In genomic region chr15:78430874-78431273, GRCm38 (mm10) we compare ENCODE assay signal across 22 mouse cellular contexts. TPM values are rescaled to one million over a fixed set of nuclear protein-coding genes. Genes with fewer than 3 reads are reported as not detected.
DNase-seq lines count a peak whose midpoint lies in the region; ATAC-seq and TF ChIP-seq lines count a peak whose summit lies in the region.
"Had no signal": no experiment of that assay in that cellular context is flagged by ENCODE, and none has a peak within 500 bp of the region (broad histone marks: within the 10 kb centered on the region; RNA-seq: fewer than 3 reads in every experiment).

No protein-coding gene starts in this region.

- intact Hi-C loops in gastrocnemius, adult 2 months (cut with DNase I) = no loop called here

- no peaks in the 10 kb centered on the region for H3K36me3 ChIP-seq in kidney, adult 2 months (ENCODE audit: control insufficient read depth, insufficient read depth, low read length)
- peaks cover 9% of the 10 kb centered on the region; the same call in 1 of the 2 replicates for H3K36me3 ChIP-seq in kidney, embryonic 16.5 days (ENCODE audit: insufficient read depth, low read length)
- H3K36me3 ChIP-seq in neural tube, embryonic 13.5 days = peaks cover 50% of the 10 kb centered on the region
- H3K36me3 ChIP-seq: liver, embryonic 15.5 days had no signal

- H3K27ac ChIP-seq in gastrocnemius, adult 2 months = peak overlapping the region; percentile 82
- peak overlapping the region; percentile 91 for H3K27ac ChIP-seq in kidney, adult 2 months (ENCODE audit: insufficient read depth, low read depth, low read length)
- H3K27ac ChIP-seq in kidney, embryonic 16.5 days (ENCODE audit: low read length) = no peak overlapping the region; the same call in 1 of the 2 replicates
- 0 out of 2 replicates have a peak overlapping the region, but pooled peaks have one; percentile 1 for H3K27ac ChIP-seq in neural tube, embryonic 13.5 days (replicated peaks)

- no peak overlapping the region for H3K9ac ChIP-seq in kidney, embryonic 16.5 days (replicated peaks; ENCODE audit: low read length)
- 0 out of 2 replicates have a peak overlapping the region, but pooled peaks have one; percentile 22 for H3K9ac ChIP-seq in neural tube, embryonic 13.5 days
- H3K9ac ChIP-seq: liver, embryonic 15.5 days had no signal

- no peaks in the 10 kb centered on the region for H3K9me3 ChIP-seq in kidney, embryonic 16.5 days (ENCODE audit: low read length)
- H3K9me3 ChIP-seq in neural tube, embryonic 13.5 days = no peaks in the 10 kb centered on the region
- H3K9me3 ChIP-seq: liver, embryonic 15.5 days had no signal

- peaks cover 24% of the 10 kb centered on the region; the same call in 1 of the 2 replicates for H3K4me1 ChIP-seq in kidney, adult 2 months (ENCODE audit: control insufficient read depth, insufficient read depth, low read length)
- H3K4me1 ChIP-seq in kidney, embryonic 16.5 days (ENCODE audit: insufficient read depth, low read length) = peaks cover 35% of the 10 kb centered on the region
- H3K4me1 ChIP-seq in neural tube, embryonic 13.5 days (replicated peaks) = peaks cover 50% of the 10 kb centered on the region

- H3K4me3 ChIP-seq in gastrocnemius, adult 2 months = peak overlapping the region; percentile 85
- no peak overlapping the region for H3K4me3 ChIP-seq in kidney, adult 2 months (ENCODE audit: insufficient read depth, low read depth, low read length)
- H3K4me3 ChIP-seq in kidney, embryonic 16.5 days (ENCODE audit: low read length) = no peak overlapping the region
- no peak overlapping the region for H3K4me3 ChIP-seq in neural tube, embryonic 13.5 days
- H3K4me3 ChIP-seq: liver, embryonic 15.5 days; megakaryocyte, embryonic 14.5 days had no signal

- DNase-seq in gastrocnemius, adult 2 months = no peak
- DNase-seq in gastrocnemius, postnatal 4 days (ENCODE audit: low spot score in 2 of 2) = no peak
- no peak for DNase-seq in kidney, adult 2 months
- no peak for DNase-seq in neural tube, embryonic 10.5 days (ENCODE audit: extremely low spot score, low spot score)
- DNase-seq in yolk sac, embryonic 10.5 days (ENCODE audit: low spot score) = no peak
- DNase-seq: adrenal gland, postnatal 14 days; B cell, adult 2 months; cerebellum, adult 9-11 months; heart, postnatal 14 days; lung, postnatal 14 days; right cerebral cortex, postnatal 4 days; thymus, postnatal 36 days had no signal

- no peak for ATAC-seq in kidney, embryonic 16.5 days (ENCODE audit: low FRiP score, low TSS enrichment)
- no peak for ATAC-seq in neural tube, embryonic 13.5 days (ENCODE audit: low read depth)
- ATAC-seq: forebrain, embryonic 14.5 days had no signal

- H3K27me3 ChIP-seq in kidney, adult 2 months (replicated peaks; ENCODE audit: control insufficient read depth, insufficient read depth, low read length) = no peaks in the 10 kb centered on the region
- no peaks in the 10 kb centered on the region for H3K27me3 ChIP-seq in kidney, embryonic 16.5 days (ENCODE audit: insufficient read depth, low read length)
- H3K27me3 ChIP-seq in neural tube, embryonic 13.5 days = no peaks in the 10 kb centered on the region

- no peak overlapping the region for H3K4me2 ChIP-seq in kidney, embryonic 16.5 days (replicated peaks; ENCODE audit: low read depth, low read length)
- no peak overlapping the region for H3K4me2 ChIP-seq in neural tube, embryonic 13.5 days
- H3K4me2 ChIP-seq: liver, embryonic 15.5 days had no signal

- TF ChIP-seq CTCF in gastrocnemius, adult 2 months (IDR thresholded peaks at IDR 0.05) = no peak
- TF ChIP-seq CTCF in kidney, adult 2 months (conservative IDR thresholded peaks at IDR 0.05; ENCODE audit: insufficient read depth, insufficient read length, low read depth, low read length) = no peak

- TF ChIP-seq POLR2A in kidney, adult 2 months (IDR thresholded peaks at IDR 0.05; ENCODE audit: low read depth, low read length) = no peak

- 78% methylated on average over 10 of the region's 10 CpGs for WGBS in kidney, adult 2 months
- 86% methylated on average over 10 of the region's 10 CpGs for WGBS in kidney, embryonic 16.5 days
- WGBS in neural tube, embryonic 13.5 days = 85% methylated on average over 10 of the region's 10 CpGs

RNA-seq across cellular contexts. Expression of gene Kctd17, which starts 2.5 kb away (rescaled TPM):
- total RNA-seq in gastrocnemius, adult 2 months (2021) = 10 to 100 TPM in 1 of 2 experiments, 1 to 10 TPM in 1; 8.9 to 17.2 TPM
- total RNA-seq in gastrocnemius, postnatal 4 days (2021) = 10 to 100 TPM; 83.5 to 85.4 TPM
- polyA plus RNA-seq in kidney, adult 2 months (2012; rRNA removed) = 163 and 184 TPM in 2 replicates
- polyA plus RNA-seq in kidney, embryonic 16.5 days (2015; fragmentation: Nextera tagmentation; extraction: Ambion mirVana) = 41.5 and 43.1 TPM in 2 replicates
- 120 and 122 TPM in 2 replicates for polyA plus RNA-seq in neural tube, embryonic 13.5 days (2015; fragmentation: Nextera tagmentation; extraction: Ambion mirVana)

RNA-seq across cellular contexts. Expression of gene Mpst, which starts 24.7 kb away (rescaled TPM):
- total RNA-seq in gastrocnemius, adult 2 months (2021) = 10 to 100 TPM; 61.9 to 66.9 TPM
- 10 to 100 TPM; 27.6 to 34.5 TPM for total RNA-seq in gastrocnemius, postnatal 4 days (2021)
- 270 and 419 TPM in 2 replicates for polyA plus RNA-seq in kidney, adult 2 months (2012; rRNA removed)
- polyA plus RNA-seq in kidney, embryonic 16.5 days (2015; fragmentation: Nextera tagmentation; extraction: Ambion mirVana) = 3.2 and 5.3 TPM in 2 replicates
- 2.3 and 2.9 TPM in 2 replicates for polyA plus RNA-seq in neural tube, embryonic 13.5 days (2015; fragmentation: Nextera tagmentation; extraction: Ambion mirVana)

RNA-seq across cellular contexts. Expression of gene Tst, which starts 25.2 kb away (rescaled TPM):
- total RNA-seq in gastrocnemius, adult 2 months (2021) = 10 to 100 TPM; 18.2 to 18.8 TPM
- 10 to 100 TPM; 17.5 to 20.5 TPM for total RNA-seq in gastrocnemius, postnatal 4 days (2021)
- polyA plus RNA-seq in kidney, adult 2 months (2012; rRNA removed) = 151 and 161 TPM in 2 replicates
- polyA plus RNA-seq in kidney, embryonic 16.5 days (2015; fragmentation: Nextera tagmentation; extraction: Ambion mirVana) = 64.4 and 76.4 TPM in 2 replicates
- polyA plus RNA-seq in neural tube, embryonic 13.5 days (2015; fragmentation: Nextera tagmentation; extraction: Ambion mirVana) = 7.9 and 11.4 TPM in 2 replicates

RNA-seq across cellular contexts. Expression of gene Tex33, which starts 35.2 kb away (rescaled TPM):
- total RNA-seq in gastrocnemius, adult 2 months (2021) = not detected
- total RNA-seq in gastrocnemius, postnatal 4 days (2021) = not detected
- polyA plus RNA-seq in kidney, adult 2 months (2012; rRNA removed) = 0.41 and 0.48 TPM in 2 replicates
- not detected in 2 replicates for polyA plus RNA-seq in kidney, embryonic 16.5 days (2015; fragmentation: Nextera tagmentation; extraction: Ambion mirVana)
- polyA plus RNA-seq in neural tube, embryonic 13.5 days (2015; fragmentation: Nextera tagmentation; extraction: Ambion mirVana) = not detected in 2 replicates
- total RNA-seq: adrenal gland, postnatal 14 days; heart, postnatal 14 days; left cerebral cortex, adult 2 months; monocyte, adult 5-6 weeks had no signal
- polyA plus RNA-seq: forebrain, embryonic 14.5 days; kidney, embryonic 14.5 days; limb, embryonic 11.5 days; liver, embryonic 15.5 days; neural tube, embryonic 14.5 days had no signal

RNA-seq across cellular contexts. Expression of gene Tmprss6, which starts 37.6 kb away (rescaled TPM):
- total RNA-seq in gastrocnemius, adult 2 months (2021) = not detected
- under 1 TPM in 1 of 2 experiments, not detected in 1; 0.62 TPM for total RNA-seq in gastrocnemius, postnatal 4 days (2021)
- polyA plus RNA-seq in kidney, adult 2 months (2012; rRNA removed) = 2.7 and 5.7 TPM in 2 replicates
- polyA plus RNA-seq in kidney, embryonic 16.5 days (2015; fragmentation: Nextera tagmentation; extraction: Ambion mirVana) = 0.29 and 0.42 TPM in 2 replicates
- polyA plus RNA-seq in neural tube, embryonic 13.5 days (2015; fragmentation: Nextera tagmentation; extraction: Ambion mirVana) = 0.15 and 0.28 TPM in 2 replicates
- total RNA-seq: heart, postnatal 14 days; monocyte, adult 5-6 weeks had no signal

Comparison
In these comparisons a context has a peak if more than half of its experiments do, and no peak if none do; other contexts are left out.
1. RNA of gene Mpst, which starts 24.7 kb away (polyA plus RNA-seq): 270 to 419 TPM in kidney, adult 2 months; 3.2 to 5.3 TPM in kidney, embryonic 16.5 days and 2.3 to 2.9 TPM in neural tube, embryonic 13.5 days; every median in the first group is over 10 times any median in the second.